Mouse (Mus musculus) NIH3T3 (cell line): ENCODE measurements at regions not wholly inside any gene's neighbourhood (a gene's known extent, or its start where the extent isn't known, plus 50 kb on each side); places are given as distances from the start of the nearest gene placed in this dataset.

Experiments
- DNase-seq: peaks from one replicate; pipeline ENCODE4 v3.0.0-alpha.2; 2012; ENCODE audit warnings: low read depth

- no peak for DNase-seq
Observed at GRCm38 (mm10) chr7:79517581-79518337, 51.6 kb upstream of the Polg start.

- no peak for DNase-seq
Observed at GRCm38 (mm10) chr7:79516287-79516686, 50.1 kb upstream of the Polg start.
